Mouse (Mus musculus): ENCODE measurements at regions not wholly inside any gene's neighbourhood (a gene's known extent, or its start where the extent isn't known, plus 50 kb on each side); places are given as distances from the start of the nearest gene placed in this dataset.

DNA sequence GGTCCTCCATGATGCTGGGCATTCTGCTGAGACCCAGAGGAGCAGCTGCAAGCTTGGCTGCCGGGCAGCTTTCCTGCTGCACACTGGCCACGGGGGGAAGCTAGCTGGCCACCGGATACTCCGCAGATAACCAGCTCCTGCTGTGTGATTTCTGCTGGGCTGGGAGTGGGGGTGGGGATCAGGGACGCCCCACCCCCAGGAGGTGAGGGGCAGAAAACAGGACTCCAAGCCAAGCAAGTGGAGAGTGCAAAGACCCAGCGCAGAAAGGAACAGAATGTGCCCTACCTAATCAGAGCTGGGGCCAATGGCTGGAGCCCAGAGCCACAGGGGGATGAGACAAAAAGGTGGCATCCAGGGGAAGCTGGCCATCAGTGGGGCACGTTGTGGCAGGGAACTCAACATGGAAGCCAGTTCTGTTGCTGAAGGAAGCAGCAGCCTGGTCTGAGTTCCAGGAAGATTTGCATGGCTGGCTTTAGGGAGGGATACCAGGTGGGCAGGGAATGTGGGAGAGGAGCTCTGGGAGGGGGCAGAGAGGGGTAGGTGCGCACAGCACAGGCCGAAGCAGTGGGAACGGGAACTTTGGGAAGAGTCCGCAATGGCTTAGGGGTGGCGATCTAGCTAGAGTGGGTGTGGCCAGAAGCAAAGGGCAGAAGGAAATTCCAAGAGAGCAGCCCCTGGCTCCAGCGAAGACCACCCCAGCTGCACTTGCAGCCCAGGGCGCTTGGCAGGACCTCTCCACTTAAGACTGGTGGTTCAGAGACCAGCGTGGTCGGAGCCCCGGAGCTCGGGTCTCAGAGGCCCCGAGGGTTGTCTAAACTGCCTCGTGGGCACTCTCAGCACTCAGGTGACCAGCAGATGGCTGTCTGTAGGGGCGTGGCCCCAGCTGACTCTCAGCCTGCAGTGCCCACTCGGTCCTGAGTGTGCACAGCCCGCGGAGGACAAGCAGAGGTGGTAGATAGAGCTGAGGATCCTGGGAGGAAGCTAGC is 86.6 kb downstream of the 1700001O22Rik start:
- peaks cover 51% of the 10 kb centered on the region for H3K4me1 ChIP-seq (ENCODE audit: control insufficient read depth, insufficient read depth, low read length)

GRCm38 (mm10) chr2:30715720-30716310 is 87.6 kb downstream of the 1700001O22Rik start:
- no peak overlapping the region for H3K27ac ChIP-seq (ENCODE audit: insufficient read depth, low read length)
- WGBS: 58% methylated on average over 4 of the region's 4 CpGs

More for the DNA sequence above, 86.6 kb downstream of the 1700001O22Rik start:
- DNase-seq: peak; percentile 76 to 78
- Histone ChIP-seq H3K27me3 (ENCODE audit: control insufficient read depth, insufficient read depth, low read length) (no peaks in the 10 kb centered on the region), H3K27ac (ENCODE audit: insufficient read depth, low read length) (peak overlapping the region; percentile 86), H3K4me3 (replicated peaks; ENCODE audit: insufficient read depth, low read depth, low read length) (no peak overlapping the region)
- 7% methylated on average over 24 of the region's 24 CpGs for WGBS
- 0 out of 2 replicates have a peak, but pooled peaks have one; percentile 12 for TF ChIP-seq CTCF (IDR thresholded peaks at IDR 0.05; ENCODE audit: borderline replicate concordance, insufficient read depth, low read depth, low read length)
- TF ChIP-seq POLR2A (IDR thresholded peaks at IDR 0.05; ENCODE audit: borderline replicate concordance, insufficient read depth, low read length): peak; percentile 41; the same call in 1 of the 2 replicates

DNA sequence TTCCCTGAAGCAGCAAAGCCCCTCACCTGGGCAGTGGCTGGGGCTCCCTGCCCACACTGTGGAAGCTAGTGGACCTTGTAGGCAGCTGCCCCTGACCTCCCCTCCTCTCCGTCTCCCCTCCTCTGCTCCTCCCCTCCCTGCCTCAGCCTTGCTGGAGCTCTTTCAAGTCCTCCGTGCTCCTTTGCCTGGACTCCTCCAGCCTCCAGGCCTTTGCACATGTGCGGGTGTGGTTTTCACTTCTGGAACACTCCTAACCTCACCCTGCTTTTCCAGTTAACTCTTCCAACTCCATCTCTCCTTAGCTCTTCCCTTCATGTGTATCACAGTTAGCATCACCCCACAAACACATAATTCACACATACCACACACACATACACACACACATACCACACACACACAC is 89.9 kb downstream of the 1700001O22Rik start:
- Histone ChIP-seq H3K4me3 (replicated peaks; ENCODE audit: insufficient read depth, low read depth, low read length) (no peak overlapping the region), H3K4me1 (ENCODE audit: control insufficient read depth, insufficient read depth, low read length) (peaks cover 37% of the 10 kb centered on the region), H3K27me3 (ENCODE audit: control insufficient read depth, insufficient read depth, low read length) (no peaks in the 10 kb centered on the region), H3K27ac (ENCODE audit: insufficient read depth, low read length) (no peak overlapping the region)
- 27% methylated on average over 3 of the region's 3 CpGs for WGBS
- no peak for TF ChIP-seq CTCF (IDR thresholded peaks at IDR 0.05; ENCODE audit: borderline replicate concordance, insufficient read depth, low read depth, low read length)
- TF ChIP-seq POLR2A (IDR thresholded peaks at IDR 0.05; ENCODE audit: borderline replicate concordance, insufficient read depth, low read length): no peak
- no peak for DNase-seq

More at GRCm38 (mm10) chr2:30715720-30716310, 87.6 kb downstream of the 1700001O22Rik start:
- Histone ChIP-seq H3K27me3 (ENCODE audit: control insufficient read depth, insufficient read depth, low read length) (no peaks in the 10 kb centered on the region), H3K4me3 (replicated peaks; ENCODE audit: insufficient read depth, low read depth, low read length) (no peak overlapping the region), H3K4me1 (ENCODE audit: control insufficient read depth, insufficient read depth, low read length) (peaks cover 49% of the 10 kb centered on the region)
- no peak for DNase-seq
- no peak for TF ChIP-seq POLR2A (IDR thresholded peaks at IDR 0.05; ENCODE audit: borderline replicate concordance, insufficient read depth, low read length)
- no peak for TF ChIP-seq CTCF (IDR thresholded peaks at IDR 0.05; ENCODE audit: borderline replicate concordance, insufficient read depth, low read depth, low read length)

DNA sequence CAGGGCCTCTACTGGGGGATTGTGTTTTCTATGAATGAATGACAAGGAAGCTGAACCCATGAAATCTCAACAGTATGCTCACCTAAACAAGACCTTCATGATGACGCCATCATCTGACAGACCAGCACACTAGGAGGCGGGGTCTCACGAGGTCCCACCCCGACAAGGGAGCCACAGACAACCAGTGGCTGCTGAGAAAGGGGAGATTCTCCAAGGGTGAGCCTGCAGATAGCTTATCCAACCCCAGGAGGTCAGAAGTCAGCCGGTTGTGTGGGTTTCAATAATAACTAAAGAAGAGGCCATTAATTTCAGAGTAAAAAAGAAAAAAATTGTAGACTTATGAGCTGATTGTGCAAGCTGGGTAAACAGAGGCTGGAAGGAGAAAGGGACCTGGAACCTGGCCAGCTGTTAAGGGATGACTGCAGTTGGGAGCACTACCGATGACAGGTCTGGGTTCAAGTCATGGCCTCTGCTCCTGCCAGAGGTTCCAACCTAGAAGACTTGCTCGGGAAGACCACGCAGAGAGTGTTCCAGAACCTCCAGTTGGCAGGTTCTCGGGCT is 90.5 kb downstream of the 1700001O22Rik start:
- H3K4me1 ChIP-seq (ENCODE audit: control insufficient read depth, insufficient read depth, low read length): peaks cover 36% of the 10 kb centered on the region

DNA sequence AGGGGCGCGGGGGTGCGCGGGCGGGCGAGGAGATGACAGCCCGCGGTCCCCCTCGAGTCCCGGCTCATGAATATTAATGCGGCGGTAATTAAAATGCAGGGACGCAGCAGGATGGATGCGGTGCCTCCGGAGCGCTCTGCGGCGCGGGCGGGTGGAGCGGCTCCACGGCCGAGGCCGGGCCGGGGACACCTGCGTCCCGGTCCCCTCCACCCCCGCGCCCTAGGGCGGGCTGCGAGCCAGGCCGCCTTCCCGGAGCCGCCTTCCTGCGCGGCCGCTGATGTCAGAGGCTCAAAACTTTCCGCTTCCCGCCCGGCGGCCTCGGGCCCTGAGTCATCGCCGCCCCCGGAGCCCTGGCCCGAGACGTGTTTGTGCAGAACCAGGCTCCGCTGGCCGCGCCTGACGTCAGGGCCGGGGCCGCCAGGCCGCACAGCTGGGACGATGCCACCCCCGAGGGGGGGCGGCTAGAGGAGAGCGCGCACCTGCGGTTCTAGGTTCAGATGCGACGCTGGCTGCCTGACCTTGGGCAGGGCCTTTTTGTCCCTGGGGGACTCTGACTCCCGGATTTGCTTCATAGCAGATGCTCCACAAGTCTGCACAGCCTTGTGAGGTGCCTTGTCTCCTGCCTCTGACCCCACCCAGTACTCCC is 91.5 kb downstream of the 1700001O22Rik start:
- WGBS: 1% methylated on average over 63 of the region's 63 CpGs
- peak; percentile 95 to 97 for DNase-seq
- peaks cover 36% of the 10 kb centered on the region for H3K4me1 ChIP-seq (ENCODE audit: control insufficient read depth, insufficient read depth, low read length)
- peak overlapping the region; percentile 60 for H3K4me3 ChIP-seq (replicated peaks; ENCODE audit: insufficient read depth, low read depth, low read length)
- TF ChIP-seq CTCF (IDR thresholded peaks at IDR 0.05; ENCODE audit: borderline replicate concordance, insufficient read depth, low read depth, low read length) (no peak), POLR2A (IDR thresholded peaks at IDR 0.05; ENCODE audit: borderline replicate concordance, insufficient read depth, low read length) (no peak)
- H3K27ac ChIP-seq (ENCODE audit: insufficient read depth, low read length): peak overlapping the region; percentile 95
- no peaks in the 10 kb centered on the region for H3K27me3 ChIP-seq (ENCODE audit: control insufficient read depth, insufficient read depth, low read length)

More for the DNA sequence above, 90.5 kb downstream of the 1700001O22Rik start:
- 71% methylated on average over 9 of the region's 9 CpGs for WGBS
- H3K4me3 ChIP-seq (replicated peaks; ENCODE audit: insufficient read depth, low read depth, low read length): no peak overlapping the region
- H3K27me3 ChIP-seq (ENCODE audit: control insufficient read depth, insufficient read depth, low read length): no peaks in the 10 kb centered on the region
- TF ChIP-seq CTCF (IDR thresholded peaks at IDR 0.05; ENCODE audit: borderline replicate concordance, insufficient read depth, low read depth, low read length) (no peak), POLR2A (IDR thresholded peaks at IDR 0.05; ENCODE audit: borderline replicate concordance, insufficient read depth, low read length) (no peak)
- peak; percentile 42 to 46 for DNase-seq
- peak overlapping the region; percentile 95 for H3K27ac ChIP-seq (ENCODE audit: insufficient read depth, low read length)

- H3K4me3 ChIP-seq (replicated peaks; ENCODE audit: insufficient read depth, low read depth, low read length): peak overlapping the region; percentile 60
- no peak for TF ChIP-seq CTCF (IDR thresholded peaks at IDR 0.05; ENCODE audit: borderline replicate concordance, insufficient read depth, low read depth, low read length)
- peak; percentile 41; the same call in 1 of the 2 replicates for TF ChIP-seq POLR2A (IDR thresholded peaks at IDR 0.05; ENCODE audit: borderline replicate concordance, insufficient read depth, low read length)
These were observed 92.0 kb downstream of the 1700001O22Rik start for GRCm38 (mm10) chr2:30711476-30711852.

DNA sequence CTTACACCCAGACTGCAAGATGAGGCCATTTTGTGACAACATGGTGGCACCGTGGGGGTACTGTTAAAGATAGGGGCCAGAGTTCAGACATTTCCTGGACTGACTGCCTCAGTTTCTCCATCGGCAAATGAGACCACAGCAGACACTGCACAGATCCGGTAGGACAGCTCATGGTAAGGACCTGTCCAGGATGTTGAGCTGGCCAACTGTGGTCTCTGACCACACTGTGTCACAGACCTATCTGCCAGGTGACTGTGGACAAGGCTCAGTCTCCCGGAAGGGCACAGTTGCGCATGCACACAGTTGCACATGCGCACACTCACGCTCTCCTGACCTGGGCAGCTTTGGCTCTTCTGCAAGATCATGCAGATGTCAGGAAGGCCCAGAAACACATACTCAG is 92.6 kb downstream of the 1700001O22Rik start:
- peak overlapping the region; percentile 89 for H3K27ac ChIP-seq (ENCODE audit: insufficient read depth, low read length)
- TF ChIP-seq CTCF (IDR thresholded peaks at IDR 0.05; ENCODE audit: borderline replicate concordance, insufficient read depth, low read depth, low read length): no peak
- no peak for TF ChIP-seq POLR2A (IDR thresholded peaks at IDR 0.05; ENCODE audit: borderline replicate concordance, insufficient read depth, low read length)
- H3K4me3 ChIP-seq (replicated peaks; ENCODE audit: insufficient read depth, low read depth, low read length): no peak overlapping the region
- no peaks in the 10 kb centered on the region for H3K27me3 ChIP-seq (ENCODE audit: control insufficient read depth, insufficient read depth, low read length)
- H3K4me1 ChIP-seq (ENCODE audit: control insufficient read depth, insufficient read depth, low read length): peaks cover 31% of the 10 kb centered on the region
- no peak for DNase-seq
- WGBS: 93% methylated on average over 7 of the region's 7 CpGs

More at GRCm38 (mm10) chr2:30711476-30711852, 92.0 kb downstream of the 1700001O22Rik start:
- 5% methylated on average over 15 of the region's 15 CpGs for WGBS
- DNase-seq: no peak
- no peaks in the 10 kb centered on the region for H3K27me3 ChIP-seq (ENCODE audit: control insufficient read depth, insufficient read depth, low read length)
- peaks cover 32% of the 10 kb centered on the region for H3K4me1 ChIP-seq (ENCODE audit: control insufficient read depth, insufficient read depth, low read length)
- peak overlapping the region; percentile 95 for H3K27ac ChIP-seq (ENCODE audit: insufficient read depth, low read length)
